Mouse (Mus musculus) myocyte (in vitro differentiated cells): ENCODE measurements around the gene Avpr1a.

ENCODE experiments used
- CEBPB ChIP-seq: IDR thresholded peaks from 2 replicates; pipeline ENCODE4 v1.6.1; 2011; ENCODE audit warnings: mild to moderate bottlenecking, moderate library complexity; ENCODE audit not compliant: poor library complexity, insufficient read depth, severe bottlenecking
- E2F4 ChIP-seq: IDR thresholded peaks from one replicate; pipeline ENCODE4 v1.6.1; 2011; ENCODE audit warnings: mild to moderate bottlenecking, control low read depth, moderate library complexity; ENCODE audit not compliant: insufficient read depth
- MAX ChIP-seq: IDR thresholded peaks from one replicate; pipeline ENCODE4 v1.6.1; 2011; ENCODE audit warnings: low read depth, mild to moderate bottlenecking, control low read depth
- MYOD1 ChIP-seq, 3 experiments: IDR thresholded peaks; one replicate each; pipeline ENCODE4 v1.6.1; 2011; ENCODE audit warnings: control low read depth in 2 of 3, low read depth in 2 of 3, mild to moderate bottlenecking in 2 of 3, moderate library complexity in 1 of 3; ENCODE audit not compliant: insufficient read length in 2 of 3, control insufficient read depth in 1 of 3
- MYOG ChIP-seq, 3 experiments: IDR thresholded peaks; one replicate each; pipeline ENCODE4 v1.6.1; 2011; ENCODE audit warnings: control low read depth in 2 of 3, low read depth in 2 of 3, mild to moderate bottlenecking in 2 of 3; ENCODE audit not compliant: insufficient read length in 2 of 3, control insufficient read depth in 1 of 3, insufficient read depth in 1 of 3
- POLR2A ChIP-seq: IDR thresholded peaks from one replicate; pipeline ENCODE4 v1.6.1; 2011; ENCODE audit warnings: low read depth, mild to moderate bottlenecking, control low read depth, moderate library complexity; ENCODE audit not compliant: insufficient read length
- POLR2AphosphoS2 ChIP-seq: IDR thresholded peaks from one replicate; pipeline ENCODE4 v1.6.1; 2011; ENCODE audit warnings: low read depth, control low read depth; ENCODE audit not compliant: insufficient read length
- SRF ChIP-seq: IDR thresholded peaks from one replicate; pipeline ENCODE4 v1.6.1; 2011; ENCODE audit warnings: low read depth; ENCODE audit not compliant: control insufficient read depth, insufficient read length
- TCF12 ChIP-seq: IDR thresholded peaks from one replicate; pipeline ENCODE4 v1.6.1; 2011; ENCODE audit warnings: mild to moderate bottlenecking, control low read depth; ENCODE audit not compliant: poor library complexity, insufficient read depth, severe bottlenecking
- USF1 ChIP-seq: IDR thresholded peaks from one replicate; pipeline ENCODE4 v1.6.1; 2011; ENCODE audit warnings: low read depth, mild to moderate bottlenecking, control low read depth, moderate library complexity

DNA sequence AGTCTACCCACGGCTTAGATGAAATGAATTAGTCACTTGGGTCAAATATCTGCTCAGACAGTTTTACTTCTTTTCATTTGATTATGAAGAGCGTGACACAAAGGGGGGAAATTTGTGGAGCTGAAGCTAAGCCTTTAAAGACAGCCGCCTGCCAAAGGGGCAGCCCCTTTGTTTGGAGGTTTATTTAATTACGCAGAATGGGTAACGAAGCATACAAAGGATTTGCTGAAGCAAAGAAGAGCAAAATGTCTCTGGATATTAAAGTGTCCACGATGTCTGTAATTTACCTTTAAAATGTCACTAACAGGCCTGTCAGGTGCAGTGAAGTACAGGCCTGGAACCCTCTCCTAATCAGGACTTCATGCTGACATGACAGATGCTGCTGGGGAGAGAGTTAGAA is 51.0 kb downstream of the Avpr1a start:
- TF ChIP-seq POLR2A (no peak), E2F4 (no peak), POLR2AphosphoS2 (no peak), MAX (no peak), USF1 (no peak), TCF12 (no peak), MYOG (IDR thresholded peaks at IDR 0.05; ENCODE audit: control insufficient read depth in 1 of 3, insufficient read depth in 1 of 3, insufficient read length in 2 of 3, low read depth in 2 of 3) (no peak), CEBPB (no peak), SRF (no peak), MYOD1 (IDR thresholded peaks at IDR 0.05; ENCODE audit: control insufficient read depth in 1 of 3, insufficient read length in 2 of 3, low read depth in 2 of 3) (no peak)
